Mouse (Mus musculus): Measurements from ENCODE around the gene Lpp.

- TF ChIP-seq CTCF (IDR thresholded peaks at IDR 0.05; ENCODE audit: borderline replicate concordance, insufficient read depth, low read depth, low read length): no peak
- no peak for TF ChIP-seq POLR2A (IDR thresholded peaks at IDR 0.05; ENCODE audit: borderline replicate concordance, insufficient read depth, low read length)
Observed at GRCm38 (mm10) chr16:24446449-24446848, 53.1 kb downstream of the Lpp start.

All from cerebellum, adult 2 months (tissue).